Mouse (Mus musculus) CH12.LX (cell line): ENCODE measurements around the gene Dab1. TPM values are rescaled to one million over a fixed set of nuclear protein-coding genes. Genes with fewer than 3 reads are reported as not detected.

Experiments used
- DNase-seq: peaks from one replicate; pipeline ENCODE4 v3.0.0-alpha.2; 2013; ENCODE audit errors: extremely low read depth
- H3K27ac ChIP-seq: 2 replicates; pipeline ENCODE4 v1.5.1; 2012; ENCODE audit warnings: low read depth, mild to moderate bottlenecking, control low read depth, moderate library complexity; ENCODE audit not compliant: insufficient read depth
- H3K27me3 ChIP-seq: replicated peaks from 2 replicates; pipeline ENCODE3; 2012; ENCODE audit warnings: inconsistent platforms
- H3K36me3 ChIP-seq, 2 experiments: replicated peaks in 1 of 2; 2 replicates each; pipeline versions ENCODE3 to v1.6.1; 2012; ENCODE audit warnings: inconsistent platforms in 1 of 2, low read length in 1 of 2, mild to moderate bottlenecking in 1 of 2, mixed read lengths in 1 of 2, moderate library complexity in 1 of 2; ENCODE audit not compliant: control insufficient read depth in 1 of 2, insufficient read depth in 1 of 2
- H3K4me1 ChIP-seq, 2 experiments: 2 replicates each; pipeline ENCODE4 v1.6.1; 2012; ENCODE audit warnings: inconsistent platforms in 1 of 2, moderate library complexity in 1 of 2; ENCODE audit not compliant: insufficient read depth in 2 of 2, control insufficient read depth in 1 of 2
- H3K4me2 ChIP-seq: 2 replicates; pipeline ENCODE4 v1.6.1; 2012; ENCODE audit warnings: low read depth, mild to moderate bottlenecking, control low read depth; ENCODE audit not compliant: poor library complexity, insufficient read depth, severe bottlenecking
- H3K4me3 ChIP-seq, 3 experiments: fragments of 150-350 bp in 1 of 3; sonication (generic) in 1 of 3; replicated peaks in 1 of 3; 2 replicates each; pipeline versions ENCODE3 to v1.5.1; 2011 to 2012; ENCODE audit warnings: low read depth in 2 of 3, low read length in 2 of 3, mild to moderate bottlenecking in 2 of 3, moderate library complexity in 2 of 3, control low read depth in 1 of 3, improper control_type of control experiment in 1 of 3, inconsistent platforms in 1 of 3, mixed read lengths in 1 of 3; ENCODE audit not compliant: poor library complexity in 1 of 3
- H3K79me2 ChIP-seq: replicated peaks from 2 replicates; pipeline ENCODE4 v1.6.1; 2012; ENCODE audit warnings: mild to moderate bottlenecking, moderate library complexity; ENCODE audit not compliant: control insufficient read depth, poor library complexity, insufficient read depth, severe bottlenecking; ENCODE audit errors: extremely low read depth
- H3K9ac ChIP-seq: 2 replicates; pipeline ENCODE4 v1.6.1; 2012; ENCODE audit warnings: low read depth, mild to moderate bottlenecking, control low read depth, moderate library complexity; ENCODE audit not compliant: insufficient read depth
- H3K9me3 ChIP-seq: replicated peaks from 2 replicates; pipeline ENCODE3; 2012; ENCODE audit warnings: low read length, inconsistent platforms, mixed read lengths
- BHLHE40 ChIP-seq: IDR thresholded peaks from 2 replicates; pipeline ENCODE4 v1.6.1; 2011; ENCODE audit warnings: mild to moderate bottlenecking, low read depth, low read length, improper control_type of control experiment
- CTCF ChIP-seq, 2 experiments: IDR thresholded peaks in 1 of 2; conservative IDR thresholded peaks in 1 of 2; 2 replicates each; pipeline ENCODE4 v1.5.1; 2011 to 2012; ENCODE audit warnings: low read depth in 2 of 2, low read length in 2 of 2, improper control_type of control experiment in 1 of 2, inconsistent platforms in 1 of 2, mild to moderate bottlenecking in 1 of 2, moderate library complexity in 1 of 2
- ELF1 ChIP-seq: IDR thresholded peaks from 2 replicates; pipeline ENCODE4 v1.6.1; 2014; ENCODE audit warnings: low read depth, mild to moderate bottlenecking, inconsistent platforms, low read length, improper control_type of control experiment
- EP300 ChIP-seq: IDR thresholded peaks from 2 replicates; pipeline ENCODE4 v1.6.1; 2011; ENCODE audit warnings: low read length, improper control_type of control experiment
- ETS1 ChIP-seq: conservative IDR thresholded peaks from 2 replicates; pipeline ENCODE4 v1.6.1; 2012; ENCODE audit warnings: low read depth, mild to moderate bottlenecking, inconsistent platforms, low read length, improper control_type of control experiment, moderate library complexity
- HCFC1 ChIP-seq: IDR thresholded peaks from 2 replicates; pipeline ENCODE4 v1.6.1; 2012; ENCODE audit warnings: low read depth, mild to moderate bottlenecking, inconsistent platforms, low read length, improper control_type of control experiment
- KAT2A ChIP-seq: IDR thresholded peaks from 2 replicates; pipeline ENCODE4 v1.6.1; 2012; ENCODE audit warnings: low read length, improper control_type of control experiment, inconsistent platforms; ENCODE audit not compliant: insufficient replicate concordance
- MAFK ChIP-seq: IDR thresholded peaks from 2 replicates; pipeline ENCODE4 v1.6.1; 2011; ENCODE audit warnings: low read length, improper control_type of control experiment; ENCODE audit not compliant: insufficient replicate concordance
- MAZ ChIP-seq: IDR thresholded peaks from 2 replicates; pipeline ENCODE4 v1.6.1; 2012; ENCODE audit warnings: low read depth, mild to moderate bottlenecking, inconsistent platforms, low read length, improper control_type of control experiment, moderate library complexity
- MXI1 ChIP-seq: IDR thresholded peaks from 2 replicates; pipeline ENCODE4 v1.6.1; 2011; ENCODE audit warnings: mild to moderate bottlenecking, low read depth, low read length, improper control_type of control experiment
- NRF1 ChIP-seq: IDR thresholded peaks from 2 replicates; pipeline ENCODE4 v1.6.1; 2014; ENCODE audit warnings: low read depth, mild to moderate bottlenecking, inconsistent platforms, low read length, improper control_type of control experiment, moderate library complexity
- PAX5 ChIP-seq: IDR thresholded peaks from 2 replicates; pipeline ENCODE4 v1.6.1; 2012; ENCODE audit warnings: low read length, inconsistent platforms, mixed read lengths
- POLR2A ChIP-seq: IDR thresholded peaks from 2 replicates; pipeline ENCODE4 v1.6.1; 2011; ENCODE audit warnings: low read depth, mild to moderate bottlenecking, improper control_type of control experiment, low read length
- POLR2AphosphoS2 ChIP-seq: IDR thresholded peaks from 2 replicates; pipeline ENCODE4 v1.6.1; 2011; ENCODE audit warnings: low read depth, low read length, improper control_type of control experiment
- RAD21 ChIP-seq: IDR thresholded peaks from 2 replicates; pipeline ENCODE4 v1.6.1; 2011; ENCODE audit warnings: low read depth, mild to moderate bottlenecking, low read length, improper control_type of control experiment, moderate library complexity
- SIN3A ChIP-seq: IDR thresholded peaks from 2 replicates; pipeline ENCODE4 v1.6.1; 2012; ENCODE audit warnings: low read length, improper control_type of control experiment, inconsistent platforms
- TBP ChIP-seq: conservative IDR thresholded peaks from 2 replicates; pipeline ENCODE4 v1.6.1; 2011; ENCODE audit warnings: low read depth, low read length, improper control_type of control experiment
- TCF12 ChIP-seq: IDR thresholded peaks from 2 replicates; pipeline ENCODE4 v1.6.1; 2014; ENCODE audit warnings: low read depth, mild to moderate bottlenecking, inconsistent platforms, low read length, improper control_type of control experiment
- UBTF ChIP-seq: IDR thresholded peaks from 2 replicates; pipeline ENCODE4 v1.6.1; 2012; ENCODE audit warnings: low read depth, mild to moderate bottlenecking, inconsistent platforms, low read length, improper control_type of control experiment, moderate library complexity
- USF1 ChIP-seq: IDR thresholded peaks from 2 replicates; pipeline ENCODE4 v1.6.1; 2014; ENCODE audit warnings: low read depth, mild to moderate bottlenecking, inconsistent platforms, low read length, improper control_type of control experiment
- ZKSCAN1 ChIP-seq: IDR thresholded peaks from 2 replicates; pipeline ENCODE4 v1.6.1; 2012; ENCODE audit warnings: low read depth, inconsistent platforms, low read length, improper control_type of control experiment, borderline replicate concordance
- ZMIZ1 ChIP-seq: IDR thresholded peaks from 2 replicates; pipeline ENCODE4 v1.6.1; 2012; ENCODE audit warnings: low read depth, mild to moderate bottlenecking, inconsistent platforms, low read length, improper control_type of control experiment
- dilution Hi-C: fragments of 300-500 bp; cut with MboI; formaldehyde crosslinking; loops from 2 replicates; pipeline ENCODE4 v1.14.3; 2020; ENCODE audit warnings: low sequenced_read_pairs; ENCODE audit not compliant: extremely low pct_unique_long_range_greater_than_20kb, extremely low pct_ligation_motif_present
- in situ Hi-C: fragments of 300-500 bp; cut with MboI; formaldehyde crosslinking; loops from 3 replicates; pipeline ENCODE4 v1.14.3; 2019; ENCODE audit warnings: low sequenced_read_pairs, low pct_ligation_motif_present, low pct_unique_long_range_greater_than_20kb, mixed read lengths
- polyA plus RNA-seq: library from polyadenylated mRNA; unstranded; fragments of >175 nt; gene quantifications from 2 replicates; pipeline ENCODE4 v1.2.1, GENCODE M21; 2012; ENCODE audit warnings: low read depth; ENCODE audit not compliant: insufficient read length
- total RNA-seq, 2 experiments: library from RNA; depleted of rRNA; stranded (reverse); fragments of 300-350 nt in 1 of 2; fragments of >200 nt in 1 of 2; gene quantifications; 2 replicates each; pipeline ENCODE4 v1.2.3; 2012 to 2014

The Dab1 gene
- total and polyA plus RNA-seq, 3 experiments, result not detected

DNA sequence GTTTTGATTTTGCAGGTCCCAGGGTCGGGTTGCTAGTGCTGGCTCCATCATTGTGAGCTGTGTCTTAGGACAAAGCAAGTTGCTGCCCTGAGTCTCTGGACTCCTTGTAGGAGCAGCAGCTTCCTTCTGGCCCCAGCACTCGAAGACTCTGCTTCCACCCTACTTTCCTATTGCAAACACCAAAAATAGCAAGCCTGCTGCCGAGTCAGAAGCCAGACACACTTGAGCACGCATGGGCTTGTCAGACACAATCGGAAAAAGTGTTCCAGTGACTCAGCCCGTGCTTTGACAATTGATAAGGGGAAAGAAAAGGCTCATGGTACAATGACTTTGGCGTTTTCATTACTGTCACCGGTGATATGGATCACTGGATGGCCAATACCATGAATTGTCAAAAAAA, 1110.0 kb downstream of the Dab1 start:
- TF ChIP-seq POLR2A (no peak), BHLHE40 (0 out of 2 replicates have a peak, but pooled peaks have one; percentile 42), ZMIZ1 (no peak), RAD21 (no peak), ETS1 (0 out of 2 replicates have a peak, but pooled peaks have one; percentile 24), ELF1 (no peak), TCF12 (no peak), CTCF (conservative IDR thresholded peaks at IDR 0.05 in 1 of 2, IDR thresholded peaks at IDR 0.05 in 1 of 2; ENCODE audit: low read depth in 2 of 2, low read length in 2 of 2) (no peak), MXI1 (no peak), MAFK (no peak), HCFC1 (no peak)
- no peak overlapping the region for H3K27ac ChIP-seq
- H3K4me1 ChIP-seq, result peaks cover 0 to 4% of the 10 kb centered on the region in 2 experiments; a peak in 1 of 4 replicates
- H3K36me3 ChIP-seq, result no peaks in the 10 kb centered on the region
- in situ Hi-C loops (no loop called here), dilution Hi-C loops (no loop called here)
- H3K9me3 ChIP-seq, result peaks cover 30% of the 10 kb centered on the region
- H3K9ac ChIP-seq, result no peak overlapping the region
- no peak overlapping the region for H3K4me3 ChIP-seq
- peak; percentile 33 for DNase-seq
- H3K4me2 ChIP-seq, result no peak overlapping the region
- H3K79me2 ChIP-seq, result no peaks in the 10 kb centered on the region
- H3K27me3 ChIP-seq, result no peaks in the 10 kb centered on the region

DNA sequence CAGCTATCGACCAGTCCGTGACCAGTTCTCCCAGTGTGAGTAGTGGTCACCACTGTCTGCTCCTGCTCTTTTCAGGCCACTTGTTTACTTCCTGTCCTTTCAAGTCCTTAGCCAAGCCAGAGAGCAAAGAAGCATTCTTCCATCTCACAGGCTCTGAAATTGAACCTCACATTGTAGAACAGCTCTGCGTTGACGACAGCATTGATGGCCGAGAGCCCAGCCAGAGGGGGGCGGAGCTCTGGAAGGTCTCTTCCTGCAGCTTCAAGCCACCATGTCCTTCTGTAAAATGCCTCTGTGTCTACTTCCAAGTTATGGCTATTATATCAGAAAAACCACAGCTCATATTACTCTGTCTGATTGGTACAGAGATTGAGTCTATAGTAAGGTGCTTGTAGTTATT, 1127.3 kb downstream of the Dab1 start:
- Histone ChIP-seq H3K27ac (no peak overlapping the region), H3K4me3 (no peak overlapping the region), H3K4me1 (no peaks in the 10 kb centered on the region), H3K9ac (no peak overlapping the region), H3K9me3 (peaks cover 21% of the 10 kb centered on the region)
- dilution Hi-C loops, result no loop called here
- DNase-seq, result no peak
- TF ChIP-seq TCF12 (no peak), POLR2AphosphoS2 (no peak), PAX5 (no peak), NRF1 (no peak), KAT2A (no peak), TBP (no peak), ELF1 (no peak), HCFC1 (no peak), CTCF (conservative IDR thresholded peaks at IDR 0.05 in 1 of 2, IDR thresholded peaks at IDR 0.05 in 1 of 2; ENCODE audit: low read depth in 2 of 2, low read length in 2 of 2) (no peak), EP300 (no peak), UBTF (no peak), ZKSCAN1 (no peak), MAZ (no peak), BHLHE40 (no peak), SIN3A (no peak), USF1 (no peak), RAD21 (no peak)
- TF ChIP-seq, all 38 proteins: peak for 0
- Histone ChIP-seq H3K27me3 (no peaks in the 10 kb centered on the region), H3K4me2 (no peak overlapping the region), H3K79me2 (no peaks in the 10 kb centered on the region), H3K36me3 (no peaks in the 10 kb centered on the region)
- in situ Hi-C loops, result no loop called here
